8 mouse cellular contexts compared by ENCODE assay signal in genomic region chr7:44468644-44469285, GRCm38 (mm10). TPM values are rescaled to one million over a fixed set of nuclear protein-coding genes. Genes with fewer than 3 reads are reported as not detected.
DNase-seq lines count a peak whose midpoint lies in the region; ATAC-seq and TF ChIP-seq lines count a peak whose summit lies in the region.

No protein-coding gene starts in this region.

- H3K36me3 ChIP-seq in kidney, postnatal 0 days (ENCODE audit: insufficient read depth, low read length): no peaks in the 10 kb centered on the region
- peaks cover 4% of the 10 kb centered on the region for H3K36me3 ChIP-seq in forebrain, embryonic 14.5 days (ENCODE audit: control insufficient read depth, insufficient read depth, low read length)
- peaks cover 22% of the 10 kb centered on the region for H3K36me3 ChIP-seq in liver, embryonic 12.5 days
- H3K36me3 ChIP-seq in stomach, postnatal 0 days (ENCODE audit: control insufficient read depth, insufficient read depth, low read length): no peaks in the 10 kb centered on the region

- TF ChIP-seq POLR2A in bone marrow macrophage, adult 2 months (IDR thresholded peaks at IDR 0.05; ENCODE audit: borderline replicate concordance, low read depth, low read length): no peak

- no peak for ATAC-seq in kidney, postnatal 0 days (replicated peaks; ENCODE audit: low FRiP score, low read depth)
- ATAC-seq in forebrain, embryonic 14.5 days: no peak
- peak; percentile 40 for ATAC-seq in liver, embryonic 12.5 days
- ATAC-seq in stomach, postnatal 0 days (ENCODE audit: low FRiP score, low TSS enrichment): no peak

- TF ChIP-seq EP300 in stomach, postnatal 0 days (optimal IDR thresholded peaks at IDR 0.05): no peak

- intact Hi-C loops in left cerebral cortex, postnatal 10 days (cut with DNase I): no loop called here

- no peaks in the 10 kb centered on the region for H3K27me3 ChIP-seq in kidney, postnatal 0 days (ENCODE audit: insufficient read depth, low read length)
- H3K27me3 ChIP-seq in forebrain, embryonic 14.5 days (replicated peaks; ENCODE audit: control insufficient read depth, insufficient read depth, low read length): no peaks in the 10 kb centered on the region
- H3K27me3 ChIP-seq in liver, embryonic 12.5 days (replicated peaks): peaks cover 31% of the 10 kb centered on the region
- H3K27me3 ChIP-seq in stomach, postnatal 0 days (ENCODE audit: control insufficient read depth, insufficient read depth, low read length): no peaks in the 10 kb centered on the region

- no peak overlapping the region for H3K27ac ChIP-seq in kidney, postnatal 0 days
- no peak overlapping the region for H3K27ac ChIP-seq in bone marrow macrophage, adult 2 months (ENCODE audit: insufficient read depth, low read depth, low read length)
- H3K27ac ChIP-seq in forebrain, embryonic 14.5 days (ENCODE audit: low read depth, low read length): peak overlapping the region; percentile 81
- peak overlapping the region; percentile 96 for H3K27ac ChIP-seq in liver, embryonic 12.5 days
- H3K27ac ChIP-seq in stomach, postnatal 0 days (replicated peaks): no peak overlapping the region

- H3K9me3 ChIP-seq in kidney, postnatal 0 days (replicated peaks; ENCODE audit: low read length): no peaks in the 10 kb centered on the region
- no peaks in the 10 kb centered on the region for H3K9me3 ChIP-seq in forebrain, embryonic 14.5 days (replicated peaks; ENCODE audit: control insufficient read depth, low read length)
- no peaks in the 10 kb centered on the region for H3K9me3 ChIP-seq in liver, embryonic 12.5 days (replicated peaks)
- no peaks in the 10 kb centered on the region for H3K9me3 ChIP-seq in stomach, postnatal 0 days (ENCODE audit: control insufficient read depth, low read length)

- 69% methylated on average over 15 of the region's 15 CpGs for WGBS in kidney, postnatal 0 days
- WGBS in forebrain, embryonic 14.5 days: 51% methylated on average over 15 of the region's 15 CpGs
- 45% methylated on average over 15 of the region's 15 CpGs for WGBS in liver, embryonic 12.5 days (ENCODE audit: insufficient replicate concordance)
- 63% methylated on average over 15 of the region's 15 CpGs for WGBS in stomach, postnatal 0 days

- peak overlapping the region; percentile 65 for H3K4me2 ChIP-seq in kidney, postnatal 0 days (ENCODE audit: low read length)
- peak overlapping the region; percentile 56 for H3K4me2 ChIP-seq in forebrain, embryonic 14.5 days (ENCODE audit: low read length)
- peak overlapping the region; percentile 88 for H3K4me2 ChIP-seq in liver, embryonic 12.5 days
- peak overlapping the region; percentile 76 for H3K4me2 ChIP-seq in stomach, postnatal 0 days (replicated peaks; ENCODE audit: low read depth)

- peak overlapping the region; percentile 69; the same call in 1 of the 2 replicates for H3K9ac ChIP-seq in kidney, postnatal 0 days (ENCODE audit: low read depth, low read length)
- peak overlapping the region; percentile 54 for H3K9ac ChIP-seq in forebrain, embryonic 14.5 days (ENCODE audit: low read length)
- peak overlapping the region; percentile 90 for H3K9ac ChIP-seq in liver, embryonic 12.5 days
- H3K9ac ChIP-seq in stomach, postnatal 0 days (ENCODE audit: low read length): peak overlapping the region; percentile 78

- H3K4me1 ChIP-seq in kidney, postnatal 0 days (replicated peaks; ENCODE audit: insufficient read depth, low read length): 0 out of 2 replicates have a peak, but pooled peaks cover 7% of the 10 kb centered on the region
- H3K4me1 ChIP-seq in bone marrow macrophage, adult 2 months (ENCODE audit: control insufficient read depth, insufficient read depth, low read length): peaks cover 5% of the 10 kb centered on the region
- H3K4me1 ChIP-seq in forebrain, embryonic 14.5 days (ENCODE audit: control insufficient read depth, insufficient read depth, low read length): peaks cover 25% of the 10 kb centered on the region
- peaks cover 94% of the 10 kb centered on the region for H3K4me1 ChIP-seq in liver, embryonic 12.5 days
- no peaks in the 10 kb centered on the region for H3K4me1 ChIP-seq in stomach, postnatal 0 days (replicated peaks; ENCODE audit: control insufficient read depth, insufficient read depth)

- DNase-seq in kidney, postnatal 0 days (ENCODE audit: low spot score): no peak
- DNase-seq in kidney, postnatal 4 days: no peak
- DNase-seq in forebrain, embryonic 14.5 days (ENCODE audit: low spot score): no peak
- DNase-seq in stomach, postnatal 0 days (ENCODE audit: low spot score): no peak
- no peak for DNase-seq in left cerebral cortex, postnatal 10 days (ENCODE audit: extremely low spot score in 1 of 2, low spot score in 2 of 2)
- no peak for DNase-seq in kidney, postnatal 14 days

- no peak for TF ChIP-seq CTCF in kidney, postnatal 0 days (IDR thresholded peaks at IDR 0.05; ENCODE audit: low read depth)
- no peak for TF ChIP-seq CTCF in bone marrow macrophage, adult 2 months (IDR thresholded peaks at IDR 0.05; ENCODE audit: low read depth, low read length)
- TF ChIP-seq CTCF in stomach, postnatal 0 days (IDR thresholded peaks at IDR 0.05; ENCODE audit: low read depth): no peak

- peak overlapping the region; percentile 66 for H3K4me3 ChIP-seq in kidney, postnatal 0 days (replicated peaks; ENCODE audit: low read depth, low read length)
- H3K4me3 ChIP-seq in bone marrow macrophage, adult 2 months (ENCODE audit: insufficient read depth, low read length): peak overlapping the region; percentile 72
- H3K4me3 ChIP-seq in forebrain, embryonic 14.5 days (ENCODE audit: low read depth, low read length): peak overlapping the region; percentile 40
- H3K4me3 ChIP-seq in liver, embryonic 12.5 days: peak overlapping the region; percentile 85
- peak overlapping the region; percentile 68 for H3K4me3 ChIP-seq in stomach, postnatal 0 days (ENCODE audit: low read depth, low read length)

RNA-seq across cellular contexts. Expression of gene Josd2, which starts 1.0 kb away (rescaled TPM):
- 51.1 and 52.4 TPM in 2 replicates for polyA plus RNA-seq in kidney, postnatal 0 days (2015; fragmentation: Nextera tagmentation; extraction: Ambion mirVana)
- 46.7 and 51.3 TPM in 2 replicates for polyA plus RNA-seq in bone marrow macrophage, adult 2 months (2012; ENCODE audit: insufficient read depth, insufficient read length, missing spikeins)
- 49.3 and 50.5 TPM in 2 replicates for polyA plus RNA-seq in forebrain, embryonic 14.5 days (2014; fragmentation: Nextera tagmentation; extraction: Ambion mirVana)
- 189 and 194 TPM in 2 replicates for polyA plus RNA-seq in liver, embryonic 12.5 days (2016; fragmentation: Nextera tagmentation; extraction: Ambion mirVana)
- polyA plus RNA-seq in stomach, postnatal 0 days (2015; fragmentation: Nextera tagmentation; extraction: Ambion mirVana): 32.8 and 33.7 TPM in 2 replicates
- total RNA-seq in left cerebral cortex, postnatal 10 days (2021): 10 to 100 TPM; 36.3 to 37.4 TPM

RNA-seq across cellular contexts. Expression of gene Aspdh, which starts 3.6 kb away (rescaled TPM):
- 5.4 and 5.8 TPM in 2 replicates for polyA plus RNA-seq in kidney, postnatal 0 days (2015; fragmentation: Nextera tagmentation; extraction: Ambion mirVana)
- polyA plus RNA-seq in bone marrow macrophage, adult 2 months (2012; ENCODE audit: insufficient read depth, insufficient read length, missing spikeins): not detected in 2 replicates
- polyA plus RNA-seq in forebrain, embryonic 14.5 days (2014; fragmentation: Nextera tagmentation; extraction: Ambion mirVana): 5.3 TPM in 2 replicates
- polyA plus RNA-seq in liver, embryonic 12.5 days (2016; fragmentation: Nextera tagmentation; extraction: Ambion mirVana): 5.5 and 6.4 TPM in 2 replicates
- 0.12 and 0.21 TPM in 2 replicates for polyA plus RNA-seq in stomach, postnatal 0 days (2015; fragmentation: Nextera tagmentation; extraction: Ambion mirVana)
- total RNA-seq in left cerebral cortex, postnatal 10 days (2021): 10 to 100 TPM; 14.7 to 18.0 TPM

RNA-seq across cellular contexts. Expression of gene Emc10, which starts 27.6 kb away (rescaled TPM):
- 113 and 136 TPM in 2 replicates for polyA plus RNA-seq in kidney, postnatal 0 days (2015; fragmentation: Nextera tagmentation; extraction: Ambion mirVana)
- polyA plus RNA-seq in bone marrow macrophage, adult 2 months (2012; ENCODE audit: insufficient read depth, insufficient read length, missing spikeins): 82.1 and 89.3 TPM in 2 replicates
- 147 and 154 TPM in 2 replicates for polyA plus RNA-seq in forebrain, embryonic 14.5 days (2014; fragmentation: Nextera tagmentation; extraction: Ambion mirVana)
- polyA plus RNA-seq in liver, embryonic 12.5 days (2016; fragmentation: Nextera tagmentation; extraction: Ambion mirVana): 70.6 and 74.8 TPM in 2 replicates
- 60.7 and 65.5 TPM in 2 replicates for polyA plus RNA-seq in stomach, postnatal 0 days (2015; fragmentation: Nextera tagmentation; extraction: Ambion mirVana)
- total RNA-seq in left cerebral cortex, postnatal 10 days (2021): 100 to 1,000 TPM; 143 to 144 TPM

RNA-seq across cellular contexts. Expression of gene Fam71e1, which starts 27.6 kb away (rescaled TPM):
- polyA plus RNA-seq in kidney, postnatal 0 days (2015; fragmentation: Nextera tagmentation; extraction: Ambion mirVana): 17.1 and 19.2 TPM in 2 replicates
- polyA plus RNA-seq in bone marrow macrophage, adult 2 months (2012; ENCODE audit: insufficient read depth, insufficient read length, missing spikeins): 2.1 and 2.9 TPM in 2 replicates
- 13.0 and 24.0 TPM in 2 replicates for polyA plus RNA-seq in forebrain, embryonic 14.5 days (2014; fragmentation: Nextera tagmentation; extraction: Ambion mirVana)
- 2.8 and 3.3 TPM in 2 replicates for polyA plus RNA-seq in liver, embryonic 12.5 days (2016; fragmentation: Nextera tagmentation; extraction: Ambion mirVana)
- polyA plus RNA-seq in stomach, postnatal 0 days (2015; fragmentation: Nextera tagmentation; extraction: Ambion mirVana): 5.9 and 8.3 TPM in 2 replicates
- 10 to 100 TPM; 24.4 to 26.8 TPM for total RNA-seq in left cerebral cortex, postnatal 10 days (2021)

RNA-seq across cellular contexts. Expression of gene Lrrc4b, which starts 39.9 kb away (rescaled TPM):
- polyA plus RNA-seq in kidney, postnatal 0 days (2015; fragmentation: Nextera tagmentation; extraction: Ambion mirVana): 0.26 and 0.42 TPM in 2 replicates
- not detected in 2 replicates for polyA plus RNA-seq in bone marrow macrophage, adult 2 months (2012; ENCODE audit: insufficient read depth, insufficient read length, missing spikeins)
- 20.8 and 22.1 TPM in 2 replicates for polyA plus RNA-seq in forebrain, embryonic 14.5 days (2014; fragmentation: Nextera tagmentation; extraction: Ambion mirVana)
- 0.07 TPM in 1 of 2 replicates, not detected in the other for polyA plus RNA-seq in liver, embryonic 12.5 days (2016; fragmentation: Nextera tagmentation; extraction: Ambion mirVana)
- polyA plus RNA-seq in stomach, postnatal 0 days (2015; fragmentation: Nextera tagmentation; extraction: Ambion mirVana): 0.36 and 0.52 TPM in 2 replicates
- total RNA-seq in left cerebral cortex, postnatal 10 days (2021): 100 to 1,000 TPM; 311 to 323 TPM

Comparison
In these comparisons a context has a peak if more than half of its experiments do, and no peak if none do; other contexts are left out.
1. H3K27ac ChIP-seq: peak in forebrain, embryonic 14.5 days (single experiment) and liver, embryonic 12.5 days (single experiment); none in kidney, postnatal 0 days (single experiment), bone marrow macrophage, adult 2 months (single experiment) and stomach, postnatal 0 days (single experiment).
2. Peak in every context shown above with its lines, with median percentiles within 50 percentile points of each other: H3K4me2 ChIP-seq, H3K4me3 ChIP-seq and H3K9ac ChIP-seq.